Mouse (Mus musculus): Measurements from ENCODE around the gene Esx1. TPM values are rescaled to one million over a fixed set of nuclear protein-coding genes. Genes with fewer than 3 reads are reported as not detected.

Gene Esx1
- polyA plus RNA-seq, 1 experiment from 2014 or later: not detected

- Histone ChIP-seq H3K36me3 (replicated peaks; ENCODE audit: control insufficient read depth, insufficient read depth) (no peaks in the 10 kb centered on the region), H3K9me3 (ENCODE audit: control insufficient read depth, low read length) (no peaks in the 10 kb centered on the region), H3K9ac (no peak overlapping the region), H3K4me2 (replicated peaks) (no peak overlapping the region), H3K27me3 (ENCODE audit: control insufficient read depth, insufficient read depth, low read length) (no peaks in the 10 kb centered on the region), H3K27ac (no peak overlapping the region), H3K4me1 (replicated peaks; ENCODE audit: control insufficient read depth, insufficient read depth, low read length) (no peaks in the 10 kb centered on the region), H3K4me3 (replicated peaks; ENCODE audit: low read length) (no peak overlapping the region)
- ATAC-seq (ENCODE audit: low FRiP score) (no peak), DNase-seq (ENCODE audit: low spot score) (peak; percentile 73)
- WGBS: 12% methylated on average over 6 of the region's 6 CpGs
Measured at GRCm38 (mm10) chrX:137141669-137142068, 19.8 kb upstream of the Esx1 start.

GRCm38 (mm10) chrX:137127542-137127941 is 5.7 kb upstream of the Esx1 start:
- WGBS: 11% methylated on average over 17 of the region's 17 CpGs
- H3K27me3 ChIP-seq (ENCODE audit: control insufficient read depth, insufficient read depth, low read length): peaks cover 57% of the 10 kb centered on the region
- no peak for DNase-seq (ENCODE audit: low spot score)

GRCm38 (mm10) chrX:137119675-137120423 is 2.0 kb downstream of the Esx1 start:
- Histone ChIP-seq H3K9me3 (ENCODE audit: control insufficient read depth, low read length) (no peaks in the 10 kb centered on the region), H3K4me3 (replicated peaks; ENCODE audit: low read length) (no peak overlapping the region), H3K27me3 (ENCODE audit: control insufficient read depth, insufficient read depth, low read length) (peaks cover 77% of the 10 kb centered on the region), H3K27ac (no peak overlapping the region), H3K36me3 (replicated peaks; ENCODE audit: control insufficient read depth, insufficient read depth) (no peaks in the 10 kb centered on the region), H3K4me1 (replicated peaks; ENCODE audit: control insufficient read depth, insufficient read depth, low read length) (no peaks in the 10 kb centered on the region), H3K4me2 (replicated peaks) (no peak overlapping the region; the same call in 1 of the 2 replicates), H3K9ac (no peak overlapping the region)
- no peak for ATAC-seq (ENCODE audit: low FRiP score)
- peak; percentile 15 for DNase-seq (ENCODE audit: low spot score)
- WGBS: 29% methylated on average over 51 of the region's 52 CpGs

More at GRCm38 (mm10) chrX:137127542-137127941, 5.7 kb upstream of the Esx1 start:
- no peak overlapping the region for H3K4me3 ChIP-seq (replicated peaks; ENCODE audit: low read length)
- no peak for ATAC-seq (ENCODE audit: low FRiP score)
- H3K4me1 ChIP-seq (replicated peaks; ENCODE audit: control insufficient read depth, insufficient read depth, low read length): no peaks in the 10 kb centered on the region
- no peak overlapping the region for H3K9ac ChIP-seq
- H3K27ac ChIP-seq: no peak overlapping the region
- H3K36me3 ChIP-seq (replicated peaks; ENCODE audit: control insufficient read depth, insufficient read depth): no peaks in the 10 kb centered on the region
- no peaks in the 10 kb centered on the region for H3K9me3 ChIP-seq (ENCODE audit: control insufficient read depth, low read length)
- H3K4me2 ChIP-seq (replicated peaks): no peak overlapping the region

- Histone ChIP-seq H3K27ac (no peak overlapping the region), H3K27me3 (ENCODE audit: control insufficient read depth, insufficient read depth, low read length) (peaks cover 78% of the 10 kb centered on the region), H3K4me1 (replicated peaks; ENCODE audit: control insufficient read depth, insufficient read depth, low read length) (no peaks in the 10 kb centered on the region), H3K4me3 (replicated peaks; ENCODE audit: low read length) (no peak overlapping the region), H3K4me2 (replicated peaks) (no peak overlapping the region), H3K9ac (no peak overlapping the region), H3K9me3 (ENCODE audit: control insufficient read depth, low read length) (no peaks in the 10 kb centered on the region), H3K36me3 (replicated peaks; ENCODE audit: control insufficient read depth, insufficient read depth) (no peaks in the 10 kb centered on the region)
- peak; percentile 21 for DNase-seq (ENCODE audit: low spot score)
- no peak for ATAC-seq (ENCODE audit: low FRiP score)
- 20% methylated on average over 32 of the region's 40 CpGs for WGBS
Measured at GRCm38 (mm10) chrX:137118097-137118746, 3.7 kb downstream of the Esx1 start.

GRCm38 (mm10) chrX:137106498-137106897 is 15.4 kb downstream of the Esx1 start:
- Histone ChIP-seq H3K9me3 (ENCODE audit: control insufficient read depth, low read length) (no peaks in the 10 kb centered on the region), H3K36me3 (replicated peaks; ENCODE audit: control insufficient read depth, insufficient read depth) (no peaks in the 10 kb centered on the region), H3K4me2 (replicated peaks) (no peak overlapping the region), H3K4me1 (replicated peaks; ENCODE audit: control insufficient read depth, insufficient read depth, low read length) (no peaks in the 10 kb centered on the region), H3K27me3 (ENCODE audit: control insufficient read depth, insufficient read depth, low read length) (peaks cover 49% of the 10 kb centered on the region), H3K9ac (no peak overlapping the region), H3K4me3 (replicated peaks; ENCODE audit: low read length) (no peak overlapping the region), H3K27ac (no peak overlapping the region)
- 20% methylated on average over 11 of the region's 13 CpGs for WGBS
- no peak for DNase-seq (ENCODE audit: low spot score)
- ATAC-seq (ENCODE audit: low FRiP score): no peak

GRCm38 (mm10) chrX:137104531-137104930 is 17.4 kb downstream of the Esx1 start:
- Histone ChIP-seq H3K9ac (no peak overlapping the region), H3K4me2 (replicated peaks) (no peak overlapping the region), H3K36me3 (replicated peaks; ENCODE audit: control insufficient read depth, insufficient read depth) (no peaks in the 10 kb centered on the region), H3K9me3 (ENCODE audit: control insufficient read depth, low read length) (no peaks in the 10 kb centered on the region), H3K4me1 (replicated peaks; ENCODE audit: control insufficient read depth, insufficient read depth, low read length) (no peaks in the 10 kb centered on the region), H3K27me3 (ENCODE audit: control insufficient read depth, insufficient read depth, low read length) (peaks cover 61% of the 10 kb centered on the region), H3K27ac (no peak overlapping the region), H3K4me3 (replicated peaks; ENCODE audit: low read length) (no peak overlapping the region)
- 21% methylated on average over 25 of the region's 25 CpGs for WGBS
- ATAC-seq (ENCODE audit: low FRiP score) (no peak), DNase-seq (ENCODE audit: low spot score) (no peak)

Other genes with a start within 250 kb of the Esx1 start
- gene H2bfm, start 194.8 kb downstream of the Esx1 start, polyA plus RNA-seq (2014; fragmentation: Nextera tagmentation; extraction: Ambion mirVana): not detected in 2 replicates
- gene Tmsb15b2, start 146.6 kb downstream of the Esx1 start, polyA plus RNA-seq (2014; fragmentation: Nextera tagmentation; extraction: Ambion mirVana): 75.3 and 102 TPM in 2 replicates
- 8.8 and 9.5 TPM in 2 replicates for gene Tmsb15l, start 145.2 kb downstream of the Esx1 start, polyA plus RNA-seq (2014; fragmentation: Nextera tagmentation; extraction: Ambion mirVana)
- 26.4 and 33.1 TPM in 2 replicates for gene Tmsb15b1, start 145.2 kb downstream of the Esx1 start, polyA plus RNA-seq (2014; fragmentation: Nextera tagmentation; extraction: Ambion mirVana)
- 372 and 450 TPM in 2 replicates for gene Zcchc18, start 128.9 kb downstream of the Esx1 start, polyA plus RNA-seq (2014; fragmentation: Nextera tagmentation; extraction: Ambion mirVana)
- gene Slc25a53, start 83.8 kb downstream of the Esx1 start, polyA plus RNA-seq (2014; fragmentation: Nextera tagmentation; extraction: Ambion mirVana): 12.9 and 15.9 TPM in 2 replicates
- gene Fam199x, start 72.5 kb downstream of the Esx1 start, polyA plus RNA-seq (2014; fragmentation: Nextera tagmentation; extraction: Ambion mirVana): 10.9 and 11.5 TPM in 2 replicates

Measured in hindbrain, embryonic 14.5 days (tissue).